Mouse (Mus musculus): ENCODE data around the gene Lrrn4cl.

GRCm38 (mm10) chr19:8837251-8837791, 13.2 kb upstream of the Lrrn4cl start, which contains the start of gene Bscl2:
- TF ChIP-seq CTCF (IDR thresholded peaks at IDR 0.05; ENCODE audit: low read depth) (peak; percentile 69), EP300 (optimal IDR thresholded peaks at IDR 0.05) (no peak)
